Mouse (Mus musculus) liver, embryonic 14.5 days (tissue): ENCODE results near the gene Rapgef4.

Experiments used
- CTCF ChIP-seq: IDR thresholded peaks from 2 replicates; pipeline ENCODE4 v1.5.1; 2016; ENCODE audit warnings: antibody characterized with exemption, low read depth, control low read depth
- EP300 ChIP-seq: IDR thresholded peaks from 2 replicates; pipeline ENCODE4 v1.6.1; 2016; ENCODE audit warnings: antibody characterized with exemption, low read depth

DNA sequence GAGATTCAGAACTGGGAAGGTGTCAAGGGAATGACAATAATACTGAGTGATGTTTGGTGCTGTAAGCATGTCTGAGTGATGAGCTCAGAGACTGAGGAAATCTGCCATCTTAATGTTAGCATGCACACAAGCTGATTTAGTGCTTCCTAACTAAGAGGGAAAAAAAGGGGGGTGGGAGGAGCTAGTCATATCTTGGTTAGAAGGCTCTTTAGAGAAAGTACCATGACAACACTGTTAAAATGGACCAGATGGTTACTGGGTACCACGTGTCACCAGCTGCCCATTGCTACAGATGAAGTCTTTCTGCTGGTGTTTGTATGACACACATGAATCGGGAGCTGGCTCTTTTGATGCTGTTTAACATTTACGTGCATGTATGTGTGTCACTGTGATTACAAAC lies 155.0 kb downstream of the Rapgef4 start:
- TF ChIP-seq CTCF = no peak
- no peak for TF ChIP-seq EP300
